Mouse (Mus musculus) G1E-ER4 (cell line): ENCODE measurements around the gene Adm. TPM values are rescaled to one million over a fixed set of nuclear protein-coding genes. Genes with fewer than 3 reads are reported as not detected.

ENCODE experiments used
- GATA1 ChIP-seq: IDR thresholded peaks from one replicate; pipeline ENCODE4 v1.8.0; 2012; ENCODE audit warnings: low read length, inconsistent platforms
- polyA plus RNA-seq: library from polyadenylated mRNA; stranded (reverse); fragments of >175 nt; gene quantifications from 2 replicates; pipeline ENCODE4 v1.2.3, GENCODE M21; 2012

The Adm gene
- not detected in 2 replicates for polyA plus RNA-seq

GRCm38 (mm10) chr7:110627486-110628272 lies at the start of gene Adm:
Gene Adm, plus strand, starts transcription at chr7:110627661.
- no peak for TF ChIP-seq GATA1

DNA sequence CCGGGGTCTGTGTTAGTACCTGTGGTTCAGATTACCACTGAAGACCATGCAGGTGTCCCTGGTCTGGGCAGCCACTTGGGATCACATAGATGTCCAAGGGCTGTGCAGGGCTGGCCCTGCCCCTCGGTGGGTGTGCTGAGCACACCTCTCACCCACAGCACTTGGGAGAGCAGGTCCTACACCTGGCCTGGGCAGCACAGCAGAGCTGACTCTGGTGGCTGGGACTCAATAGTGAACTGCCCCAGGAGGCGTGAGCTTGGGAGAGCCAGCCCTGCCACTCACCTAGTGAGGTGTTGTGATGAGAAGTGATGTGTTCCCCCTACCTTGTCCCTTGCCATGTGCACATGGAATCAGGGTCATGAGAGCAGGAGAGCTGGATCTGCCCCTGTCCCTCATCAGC lies 43.8 kb upstream of the Adm start:
- TF ChIP-seq GATA1, result no peak

DNA sequence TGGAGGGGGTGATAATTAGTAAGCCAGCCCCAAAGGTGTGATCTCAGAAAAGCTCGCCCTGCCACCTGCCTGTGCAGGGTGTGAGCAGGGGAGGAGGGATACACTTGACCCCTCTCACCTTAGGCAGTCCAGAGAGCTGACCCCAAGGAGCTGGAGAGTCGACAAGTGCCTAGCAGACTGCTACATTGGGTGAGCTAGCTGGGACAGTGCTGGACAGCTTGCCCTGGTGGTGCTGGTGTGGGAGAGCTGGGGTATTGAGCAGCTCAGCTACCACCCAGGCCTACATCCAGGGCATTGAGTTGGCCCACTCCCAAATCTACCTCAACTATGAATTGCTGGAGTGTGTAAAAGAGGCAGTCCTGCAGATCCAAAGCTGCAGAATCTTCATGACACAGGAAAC lies 43.3 kb upstream of the Adm start:
- TF ChIP-seq GATA1, result no peak

DNA sequence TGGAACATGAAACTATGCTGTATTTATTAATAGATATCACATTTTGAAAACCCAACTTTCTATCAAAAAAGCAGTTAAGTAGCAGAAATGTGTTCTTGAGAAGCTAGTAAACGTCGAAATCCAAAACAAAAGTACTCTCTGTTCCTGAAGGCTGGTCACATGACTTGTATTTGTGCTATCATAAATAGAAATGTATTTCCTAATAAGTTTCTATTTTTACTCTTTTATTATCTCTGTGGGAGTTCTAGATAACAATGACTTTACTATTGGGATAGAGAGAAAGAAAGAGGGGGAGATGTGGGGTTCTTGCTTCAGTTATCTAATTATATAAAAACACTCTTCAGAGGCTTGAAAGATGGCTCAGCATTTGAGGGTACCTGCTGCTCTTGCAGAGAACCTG lies 42.2 kb upstream of the Adm start:
- TF ChIP-seq GATA1, result no peak

DNA sequence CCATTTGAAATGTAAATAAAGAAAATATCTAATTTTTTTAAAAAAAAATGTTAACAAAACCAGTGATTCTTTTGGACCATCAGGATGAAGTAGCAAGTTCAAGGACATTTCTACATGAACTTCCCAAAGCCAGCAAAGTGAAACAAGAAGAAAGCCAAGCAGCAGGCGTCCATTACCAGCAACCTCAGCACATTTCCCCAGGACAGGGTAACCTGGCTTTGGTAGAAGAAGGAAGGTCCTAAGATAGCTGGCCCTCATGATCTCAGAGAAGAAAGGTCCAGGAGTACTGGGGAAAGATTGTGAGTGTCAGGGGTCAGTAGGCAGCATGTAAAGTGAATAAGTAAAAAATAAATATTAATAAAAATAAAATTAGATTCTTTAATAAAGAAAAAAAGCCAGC lies 39.7 kb upstream of the Adm start:
- no peak for TF ChIP-seq GATA1

DNA sequence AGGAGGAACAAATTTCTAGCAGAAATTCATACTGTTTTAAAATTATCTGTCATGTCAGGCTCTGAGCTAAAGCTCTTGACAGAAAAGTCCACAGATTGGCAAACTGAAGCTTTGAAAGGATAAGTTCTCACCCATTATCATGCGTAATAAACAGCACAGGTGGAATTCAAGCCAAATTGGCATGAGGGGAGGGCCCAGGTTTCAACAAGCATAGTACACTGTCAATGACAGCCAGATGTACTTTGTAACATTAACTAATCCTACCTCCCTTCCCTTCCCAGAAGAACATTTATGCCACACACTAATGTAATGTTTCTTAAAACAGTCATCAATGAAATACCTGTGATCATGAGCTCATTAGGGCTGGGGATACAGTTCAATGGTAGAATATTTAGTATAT lies 30.3 kb upstream of the Adm start:
- no peak for TF ChIP-seq GATA1

- TF ChIP-seq GATA1, result no peak
Measured at GRCm38 (mm10) chr7:110605476-110605875, 22.0 kb upstream of the Adm start.

- TF ChIP-seq GATA1, result no peak
Measured at GRCm38 (mm10) chr7:110606906-110607305, 20.6 kb upstream of the Adm start.

GRCm38 (mm10) chr7:110613381-110614132 lies 13.9 kb upstream of the Adm start:
- no peak for TF ChIP-seq GATA1

- no peak for TF ChIP-seq GATA1
Measured at GRCm38 (mm10) chr7:110614133-110615063, 13.1 kb upstream of the Adm start, which contains the start of gene Sbf2. Gene Sbf2, minus strand, starts transcription at chr7:110614922.

DNA sequence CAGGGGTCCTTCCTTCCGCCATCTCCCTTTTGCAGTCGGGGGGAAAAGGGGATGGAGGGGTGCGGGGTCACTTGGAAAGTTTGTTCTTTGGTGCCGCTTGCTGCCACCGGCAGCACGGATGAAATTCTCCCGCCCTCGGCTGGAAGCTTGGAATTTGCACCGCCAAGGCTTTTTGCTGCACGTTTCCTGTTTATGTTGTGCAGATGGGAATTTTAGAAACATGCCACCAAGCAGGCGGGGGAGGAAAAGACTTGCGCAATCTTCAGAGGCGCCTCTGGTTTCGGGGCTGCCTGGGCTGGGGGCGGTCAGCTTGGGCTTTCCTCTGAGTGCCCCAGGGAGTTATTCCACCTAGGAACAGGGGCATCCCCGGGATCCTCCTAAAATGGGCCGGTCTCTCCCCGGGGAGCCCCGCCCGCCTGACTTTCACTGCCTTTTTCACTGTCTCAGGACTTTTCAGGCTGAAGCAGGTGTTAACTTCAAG lies 12.3 kb upstream of the Adm start:
- TF ChIP-seq GATA1, result no peak

GRCm38 (mm10) chr7:110615792-110616191 lies 11.7 kb upstream of the Adm start:
- TF ChIP-seq GATA1, result no peak

DNA sequence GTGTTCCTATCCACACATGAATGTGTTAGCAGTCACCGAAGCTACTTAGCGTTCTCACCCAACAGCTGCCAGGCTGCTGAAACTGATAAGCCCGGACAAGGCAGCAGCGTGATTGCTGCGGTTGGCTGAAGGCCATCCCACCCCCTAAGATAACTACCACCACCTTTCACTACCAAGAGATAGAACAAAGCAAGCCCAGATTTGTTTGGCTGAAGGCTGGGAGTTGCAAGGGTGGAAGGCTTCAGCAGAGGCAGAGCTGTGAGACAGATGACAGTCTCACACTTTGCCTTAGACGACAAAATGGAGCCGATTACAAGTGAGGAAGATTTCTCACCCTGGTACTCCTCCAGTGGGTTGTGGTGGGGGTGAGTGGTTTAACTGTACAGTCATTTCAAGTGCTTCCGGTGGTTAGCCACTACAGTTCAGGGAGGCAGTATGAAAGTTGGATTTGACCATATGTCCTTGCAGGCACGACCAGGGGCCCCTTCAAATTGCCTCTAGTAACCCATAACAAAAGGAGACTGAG lies 8.3 kb upstream of the Adm start:
- no peak for TF ChIP-seq GATA1

DNA sequence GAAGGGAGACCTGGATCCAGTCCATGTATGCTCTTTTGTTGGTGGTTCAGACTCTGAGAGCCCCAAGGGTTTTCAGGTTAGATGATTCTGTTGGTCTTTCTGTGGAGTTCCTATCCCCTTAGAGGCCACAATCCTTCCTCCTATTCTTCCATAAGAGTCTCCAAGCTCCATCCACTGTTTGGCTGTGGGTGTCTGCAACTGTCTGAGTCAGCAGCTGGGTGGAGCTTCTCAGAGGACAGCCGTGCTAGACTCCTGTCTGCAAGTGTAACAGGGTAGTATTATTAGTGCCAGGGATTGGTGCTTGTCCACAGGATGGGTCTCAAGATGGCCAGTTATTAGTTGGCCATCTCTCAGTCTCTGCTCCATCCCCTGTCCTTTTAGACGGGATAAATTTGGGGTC lies 3.4 kb upstream of the Adm start:
- no peak for TF ChIP-seq GATA1

DNA sequence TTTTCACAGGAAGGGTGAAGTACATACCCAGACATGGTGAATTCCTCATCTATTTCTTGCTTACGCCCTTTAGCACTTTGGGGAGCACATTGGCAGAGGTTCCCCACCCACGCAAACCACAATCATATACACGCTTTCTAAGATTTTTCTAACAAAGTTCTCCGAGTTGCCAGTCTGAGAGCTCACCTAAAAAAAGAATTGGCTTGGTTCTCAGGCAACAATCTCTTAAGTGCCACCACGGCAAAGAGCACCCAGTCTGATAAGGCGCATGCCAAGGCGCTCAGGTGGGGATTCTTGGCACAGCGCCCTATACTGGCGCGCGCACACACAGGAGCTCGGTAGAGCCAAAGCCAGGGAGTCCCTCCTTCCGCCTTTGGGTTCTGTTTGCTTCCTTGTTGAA lies 2.5 kb upstream of the Adm start:
- TF ChIP-seq GATA1, result no peak
